Mouse (Mus musculus): Measurements from ENCODE around the gene Mta3. TPM values are rescaled to one million over a fixed set of nuclear protein-coding genes. Genes with fewer than 3 reads are reported as not detected.

The Mta3 gene
- total RNA-seq (2021): 10 to 100 TPM; 18.0 to 19.2 TPM
- long read RNA-seq, experiment 1, transcript Mta3-203 (14 exons, 1,723 nt): major isoform, 5 of 16 reads
- long read RNA-seq, experiment 1, partial matches to known transcripts: 1 of 16 reads
- long read RNA-seq, experiment 1, other reads (novel, unspliced or antisense): 8 of 16 reads
- long read RNA-seq, experiment 2, transcript Mta3-203 (14 exons, 1,723 nt): major isoform, 7 of 10 reads
- long read RNA-seq, experiment 2, partial matches to known transcripts: 0 of 10 reads
- long read RNA-seq, experiment 2, other reads (novel, unspliced or antisense): 2 of 10 reads

DNA sequence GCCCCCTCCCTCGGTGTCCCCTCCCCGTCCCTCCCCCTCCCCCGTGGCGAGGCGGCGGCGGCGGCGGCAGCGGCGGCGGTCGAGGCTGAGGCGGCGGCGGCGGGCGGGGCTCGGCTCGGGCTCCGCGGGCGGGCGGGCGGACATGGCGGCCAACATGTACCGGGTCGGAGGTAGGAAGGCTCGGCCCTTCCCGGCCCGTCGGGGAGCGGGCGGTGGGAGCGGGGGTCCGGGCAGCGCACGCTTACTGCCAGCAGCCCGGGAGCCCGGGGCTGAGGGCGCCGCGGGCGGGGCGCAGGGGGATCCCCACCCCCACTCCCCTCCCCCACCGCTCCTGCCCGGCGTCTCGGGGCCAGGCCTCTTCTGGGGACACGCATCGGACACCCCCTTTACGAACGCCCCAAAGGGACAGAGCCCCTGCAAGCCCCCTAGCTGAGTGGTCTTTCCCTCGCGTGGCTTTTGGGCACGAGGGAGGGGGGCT, at the start of gene Mta3:
TSS of gene Mta3 (plus strand) at position 48 of the 478 bp plus-strand sequence.
- peak; percentile 72 to 73 for DNase-seq

DNA sequence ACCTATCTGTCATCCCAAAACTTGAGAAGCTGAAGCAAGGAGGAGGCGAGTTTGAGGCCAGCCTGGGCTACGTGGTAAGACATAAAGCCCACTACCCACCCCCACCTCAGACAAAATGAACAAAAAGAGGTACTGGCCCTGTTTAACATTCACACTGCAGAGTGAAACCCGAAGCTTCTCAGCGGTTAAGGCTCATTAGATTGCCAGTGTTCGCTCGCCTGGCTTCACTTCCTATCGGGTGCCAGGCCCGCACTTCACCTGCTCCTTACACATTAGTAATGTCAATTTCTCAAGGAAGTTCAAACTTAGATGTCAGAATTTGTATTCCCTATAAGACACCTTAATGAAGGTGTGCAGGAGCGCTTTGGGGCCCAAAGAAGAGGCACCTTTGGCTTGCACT, 48.6 kb upstream of the Mta3 start:
- no peak for DNase-seq

DNA sequence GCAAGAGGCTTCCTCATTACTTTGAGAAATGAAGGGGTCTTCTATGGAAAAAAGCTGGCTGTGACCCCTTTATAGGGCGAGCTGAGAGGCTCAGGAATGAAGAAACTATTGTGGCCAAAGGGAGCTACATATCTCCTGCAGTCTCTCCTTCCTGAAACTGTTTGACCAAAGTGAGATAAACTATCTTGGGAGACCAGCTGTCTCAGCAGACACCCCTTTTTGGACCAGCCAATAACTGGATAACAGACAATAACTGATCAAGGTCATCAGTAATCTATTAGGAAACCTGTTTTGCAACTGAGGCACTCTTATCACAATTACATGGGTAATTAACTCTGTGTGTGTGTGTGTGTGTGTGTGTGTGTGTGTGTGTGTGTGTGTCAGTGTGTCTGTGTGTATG, 47.0 kb upstream of the Mta3 start:
- DNase-seq: no peak

DNA sequence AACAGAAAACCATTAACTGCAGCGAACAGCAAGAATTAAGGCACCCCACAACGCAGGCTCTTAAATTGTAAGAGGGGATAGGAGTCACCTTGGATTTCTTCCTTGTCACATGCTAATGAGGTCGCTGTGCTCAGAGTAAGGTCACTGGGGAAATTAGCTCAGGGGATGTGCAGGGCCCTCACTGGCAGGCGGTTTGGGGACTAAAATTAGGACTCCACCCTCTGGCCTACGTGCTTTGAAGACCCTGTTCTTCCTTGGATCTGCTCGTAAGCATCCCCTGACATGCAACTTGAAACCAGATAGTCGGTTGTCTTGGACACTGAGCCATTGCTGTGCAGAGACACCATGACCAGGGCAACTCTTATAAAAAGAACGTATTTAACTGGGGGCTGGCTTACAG, 41.2 kb upstream of the Mta3 start:
- no peak for DNase-seq

GRCm38 (mm10) chr17:83666597-83667287, 39.2 kb upstream of the Mta3 start:
- no peak for DNase-seq

DNA sequence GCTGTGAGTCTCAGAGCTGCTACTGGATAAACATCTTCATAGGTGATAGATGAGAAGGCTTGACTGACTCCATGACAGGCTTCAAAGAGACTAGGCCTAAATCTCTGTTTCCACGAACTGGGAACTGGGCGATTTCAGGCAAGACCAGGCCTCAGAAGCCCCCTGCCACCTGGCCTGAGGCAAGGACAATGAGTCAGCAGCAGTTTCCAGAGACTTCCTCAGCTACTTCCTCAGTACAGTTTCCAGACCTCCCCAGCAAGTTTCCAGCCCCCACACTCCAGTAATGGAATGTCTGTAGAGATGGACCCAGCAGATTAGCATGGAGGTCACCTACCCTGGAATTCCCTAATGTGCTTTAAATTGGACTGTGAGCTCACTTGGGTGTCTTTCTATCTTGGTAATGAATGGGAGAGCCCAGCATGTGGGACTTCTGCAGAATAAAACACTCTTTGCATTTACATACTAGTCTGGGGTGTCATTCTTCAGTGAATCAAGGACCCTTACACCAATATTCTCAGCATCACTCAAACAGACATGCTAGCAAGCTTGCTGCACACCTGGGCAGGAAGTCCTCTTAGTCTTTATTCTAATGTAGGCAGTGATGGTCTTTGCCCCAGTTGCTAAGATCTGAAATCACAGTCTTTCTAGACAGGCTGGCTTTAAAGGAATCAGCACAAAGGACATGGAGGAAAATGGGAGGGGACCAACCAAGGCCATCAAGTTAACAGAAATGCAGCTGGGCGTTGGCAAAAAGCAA, 37.9 kb upstream of the Mta3 start:
- no peak for DNase-seq

DNA sequence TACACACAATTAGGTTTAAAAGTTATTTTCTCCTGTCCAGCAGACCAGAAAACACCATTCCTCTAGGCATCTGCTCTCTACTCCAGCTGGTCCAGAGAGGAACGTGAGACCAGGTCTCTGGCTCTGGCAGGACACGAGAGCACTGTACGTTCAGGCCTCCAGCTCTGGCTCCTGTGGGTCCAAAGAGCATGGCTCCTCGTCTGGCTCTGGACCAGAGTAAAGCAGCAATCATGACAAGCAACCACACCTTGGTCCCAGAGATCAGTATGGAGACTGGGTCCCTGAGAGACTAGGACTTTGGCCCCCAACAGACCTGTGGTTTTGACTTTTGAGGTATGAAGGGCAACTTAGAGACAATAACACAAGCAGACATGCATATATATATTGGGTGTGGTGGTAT, 33.3 kb upstream of the Mta3 start:
- DNase-seq: no peak

DNA sequence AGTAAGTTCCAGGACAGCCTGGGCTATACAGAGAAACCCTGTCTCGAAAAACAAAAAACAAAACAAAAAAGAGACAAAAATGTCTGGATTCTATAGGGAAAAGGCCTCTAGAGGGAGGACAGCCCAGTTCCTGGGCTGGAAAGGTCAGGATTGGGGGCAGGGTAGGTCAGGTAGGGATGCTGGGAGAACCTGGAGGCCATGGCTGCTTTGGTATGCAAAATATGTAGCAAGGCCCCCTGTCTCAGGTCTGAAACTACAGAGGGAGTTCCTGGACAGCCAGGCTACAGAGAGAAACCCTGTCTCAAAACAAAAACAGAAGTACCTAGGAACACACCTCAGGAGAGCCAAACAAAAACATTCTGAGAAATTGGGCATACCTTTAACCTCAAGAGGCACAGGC, 28.6 kb upstream of the Mta3 start:
- DNase-seq: no peak

GRCm38 (mm10) chr17:83681977-83682376, 24.0 kb upstream of the Mta3 start:
- no peak for DNase-seq

DNA sequence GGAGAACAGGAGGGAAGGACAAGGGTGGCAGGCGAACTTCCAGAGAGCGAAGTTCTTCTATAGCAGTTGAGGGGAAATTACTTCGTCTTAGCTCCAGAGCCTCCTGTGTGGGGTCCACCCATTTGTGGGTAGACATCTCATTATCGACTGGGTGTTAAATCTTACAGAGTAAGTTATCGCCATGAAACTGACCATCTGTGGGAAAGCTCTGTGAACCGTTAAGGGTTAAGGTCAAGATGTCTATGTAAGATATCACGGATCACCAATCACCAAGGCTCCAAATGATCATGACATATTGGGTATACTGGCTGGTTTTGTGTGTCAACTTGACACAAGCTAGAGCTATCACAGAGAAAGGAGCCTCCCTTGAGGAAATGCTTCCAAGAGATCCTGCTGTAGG, 21.5 kb upstream of the Mta3 start:
- no peak for DNase-seq

GRCm38 (mm10) chr17:83690418-83690817, 15.5 kb upstream of the Mta3 start:
- no peak for DNase-seq

DNA sequence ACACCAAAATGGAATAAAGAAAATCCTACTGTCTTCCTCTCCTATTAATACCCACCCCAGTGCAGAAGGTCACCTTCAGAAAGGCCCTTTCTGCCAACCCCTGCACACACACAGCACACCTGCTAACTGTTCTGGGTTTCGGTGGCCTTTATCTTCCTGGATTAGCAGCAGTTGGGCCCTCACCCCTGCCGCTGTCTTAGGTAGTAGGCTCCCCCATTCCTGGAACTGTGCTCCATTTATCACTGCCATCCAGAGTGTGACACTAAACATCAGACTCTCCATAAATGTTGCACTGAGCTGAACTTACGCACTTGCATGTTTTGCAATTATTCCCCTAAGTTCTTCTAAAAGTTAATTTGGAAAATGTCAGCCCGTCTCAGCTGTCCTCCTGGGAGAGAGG, 14.6 kb upstream of the Mta3 start:
- DNase-seq: no peak

DNA sequence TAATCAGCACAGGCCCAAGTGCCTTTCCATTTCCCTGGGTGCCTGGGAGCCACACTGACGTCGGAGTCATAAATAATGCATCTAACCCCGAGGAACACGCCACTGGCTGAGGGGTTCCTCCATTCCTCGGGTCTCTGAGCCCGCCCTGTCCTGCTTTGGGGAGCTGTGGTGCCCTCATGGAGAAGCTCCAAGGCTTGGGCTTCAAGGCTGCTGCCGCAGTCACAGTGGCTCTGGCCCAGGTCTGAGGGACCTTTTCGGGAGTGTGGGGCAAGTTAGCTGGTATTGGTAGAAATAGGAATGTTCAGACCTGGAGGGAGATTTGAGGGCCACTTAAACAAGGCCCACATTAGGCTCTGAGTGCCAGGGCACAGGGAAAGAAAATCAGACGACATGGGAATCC, 12.0 kb upstream of the Mta3 start:
- DNase-seq: no peak

- no peak for DNase-seq
These were observed 10.2 kb upstream of the Mta3 start for GRCm38 (mm10) chr17:83695785-83696184.

- DNase-seq: no peak
These were observed 6.8 kb upstream of the Mta3 start for GRCm38 (mm10) chr17:83699062-83699724.

- no peak for DNase-seq
These were observed 5.8 kb upstream of the Mta3 start for GRCm38 (mm10) chr17:83700125-83700524.

GRCm38 (mm10) chr17:83704469-83704868, 1.5 kb upstream of the Mta3 start:
- DNase-seq: peak; percentile 44 to 68

DNA sequence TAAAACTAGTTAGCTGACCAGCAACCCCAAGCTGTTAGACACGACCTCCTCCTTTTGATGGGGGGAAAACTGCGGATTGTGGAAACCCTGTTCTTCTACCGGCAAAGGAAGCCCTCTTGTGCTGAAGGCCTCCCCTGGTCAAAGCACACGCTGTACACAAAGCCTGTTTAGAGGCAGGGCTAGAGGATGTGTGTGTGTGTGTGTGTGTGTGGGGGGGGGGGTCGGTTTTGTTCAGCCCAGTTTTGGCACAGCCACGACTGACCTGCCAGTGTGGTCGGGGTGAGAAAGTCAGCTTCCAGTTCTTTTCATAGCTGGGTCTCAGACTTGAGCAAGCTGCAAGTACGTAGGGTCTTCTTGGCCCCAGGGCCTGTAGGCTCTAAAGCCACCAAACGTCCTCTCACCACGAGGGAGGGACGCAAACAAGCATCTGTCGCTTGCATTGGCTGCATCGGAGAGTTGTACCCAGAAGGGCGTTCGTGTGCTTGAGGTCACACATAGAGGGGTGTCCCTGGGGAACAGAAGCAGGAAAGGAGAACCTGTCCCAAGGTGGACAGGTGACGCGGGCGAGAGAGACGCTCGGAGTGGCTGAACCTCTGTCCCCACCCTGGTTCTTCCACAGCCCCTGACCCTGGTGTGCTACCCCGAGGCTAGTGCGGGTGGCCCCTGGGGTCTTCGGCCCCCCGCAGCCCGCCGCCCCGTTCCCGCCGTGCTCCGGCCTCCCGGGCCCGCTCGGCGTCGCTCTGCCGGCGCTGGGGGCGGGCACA, 429 bp upstream of the Mta3 start:
- peak; percentile 56 to 75 for DNase-seq

GRCm38 (mm10) chr17:83706594-83707126, 697 bp downstream of the Mta3 start:
- DNase-seq: peak; percentile 34 to 66

DNA sequence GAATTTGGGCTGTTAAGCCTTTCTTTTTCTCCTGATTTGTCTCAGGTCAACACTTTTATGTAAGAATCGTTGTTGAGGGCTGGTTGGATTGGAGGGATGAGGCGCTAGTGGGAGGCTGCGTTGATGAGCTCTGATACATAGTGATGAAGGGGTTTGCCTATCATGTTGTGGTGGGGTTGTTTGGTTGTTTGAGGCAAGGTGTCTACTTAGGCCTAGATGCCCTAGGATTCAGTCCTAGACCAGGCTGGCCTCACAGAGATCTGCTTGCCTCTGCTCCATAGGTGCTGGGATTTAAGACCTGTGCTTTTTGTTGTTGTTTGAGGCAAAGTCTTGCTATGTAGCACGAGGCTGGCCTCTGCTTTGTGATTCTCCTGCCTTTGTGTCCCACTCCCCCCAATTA, 1.4 kb downstream of the Mta3 start:
- no peak for DNase-seq

GRCm38 (mm10) chr17:83707846-83708245, 1.9 kb downstream of the Mta3 start:
- no peak for DNase-seq

DNA sequence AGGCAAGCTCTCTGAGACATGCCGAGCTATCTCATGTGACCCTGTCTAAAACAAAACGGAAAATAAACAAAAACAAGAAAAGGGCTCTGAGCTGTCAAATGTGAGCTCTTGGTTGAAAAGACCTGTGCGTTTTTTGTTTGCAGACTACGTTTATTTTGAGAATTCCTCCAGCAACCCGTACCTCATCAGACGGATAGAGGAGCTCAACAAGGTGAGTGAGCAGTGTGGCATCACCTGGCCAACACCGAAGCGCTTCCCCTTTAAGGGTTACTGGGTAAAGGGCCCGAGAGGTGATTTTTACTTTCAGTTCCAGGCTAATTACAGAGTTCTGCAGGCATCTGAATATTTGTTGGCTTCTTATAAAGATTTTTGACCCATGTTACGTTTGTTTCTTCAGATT, 2.3 kb downstream of the Mta3 start:
- no peak for DNase-seq

All from heart, adult 18-20 months (tissue).